Mouse (Mus musculus): ENCODE measurements around the gene Bmp2k. TPM values are rescaled to one million over a fixed set of nuclear protein-coding genes. Genes with fewer than 3 reads are reported as not detected.

Gene Bmp2k
- polyA plus RNA-seq, 1 experiment from 2014 or later, result 7.9 TPM

- H3K27me3 ChIP-seq, result no peaks in the 10 kb centered on the region
- no peak overlapping the region for H3K4me3 ChIP-seq
- no peak overlapping the region for H3K27ac ChIP-seq
- H3K4me1 ChIP-seq, result no peaks in the 10 kb centered on the region
- no peak overlapping the region for H3K4me2 ChIP-seq (replicated peaks)
- ATAC-seq (ENCODE audit: low FRiP score, low read depth), result no peak
- 56% methylated on average over 12 of the region's 13 CpGs for WGBS
- H3K9me3 ChIP-seq, result no peaks in the 10 kb centered on the region
- no peak overlapping the region for H3K9ac ChIP-seq
- H3K36me3 ChIP-seq, result peaks cover 36% of the 10 kb centered on the region
Measured at GRCm38 (mm10) chr5:97095335-97095734, 97.8 kb downstream of the Bmp2k start.

DNA sequence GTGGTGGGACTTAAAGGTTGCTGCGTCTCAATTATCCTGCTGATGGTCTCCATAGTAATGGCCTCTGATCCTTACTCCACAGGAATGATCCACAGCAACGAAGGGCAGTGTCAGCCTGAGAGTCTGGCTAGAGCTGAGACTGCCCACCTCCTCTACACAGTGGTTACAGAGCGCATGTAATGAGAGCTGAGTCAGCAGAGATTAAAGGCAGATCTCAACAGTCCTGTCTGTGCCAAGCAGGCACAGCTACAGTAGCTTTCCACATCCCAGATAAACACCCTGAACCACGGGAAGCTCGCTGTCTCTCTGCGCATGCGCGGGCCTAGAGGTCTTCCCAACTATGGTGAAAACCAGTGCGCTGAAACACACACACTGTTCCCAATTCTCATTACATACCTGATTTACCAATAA is 100.1 kb downstream of the Bmp2k start:
- WGBS, result 72% methylated on average over 9 of the region's 9 CpGs
- ATAC-seq (ENCODE audit: low FRiP score, low read depth), result no peak

DNA sequence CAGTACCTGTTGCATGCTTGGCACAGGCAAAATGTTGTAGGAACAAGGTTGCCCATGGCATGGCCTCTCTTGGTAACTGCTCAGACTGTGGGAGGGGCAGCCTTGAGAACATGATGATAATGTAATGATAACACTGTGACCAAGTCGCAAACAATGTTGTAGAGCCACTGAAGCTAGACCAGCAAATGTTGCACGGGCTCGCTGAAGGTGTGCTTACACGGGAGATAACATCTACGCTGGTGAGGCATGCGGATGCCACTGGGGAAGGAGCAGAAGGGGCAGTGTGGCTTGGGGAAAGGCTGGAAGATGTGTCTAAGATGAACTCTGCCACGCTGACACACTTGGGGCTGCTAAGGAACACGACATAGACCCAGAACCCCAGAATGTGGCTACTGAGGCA is 102.5 kb downstream of the Bmp2k start:
- 93% methylated on average over 8 of the region's 8 CpGs for WGBS
- no peak for ATAC-seq (ENCODE audit: low FRiP score, low read depth)
- Histone ChIP-seq H3K36me3 (peaks cover 37% of the 10 kb centered on the region), H3K9me3 (no peaks in the 10 kb centered on the region), H3K4me3 (no peak overlapping the region), H3K4me1 (no peaks in the 10 kb centered on the region), H3K27ac (no peak overlapping the region), H3K9ac (no peak overlapping the region), H3K4me2 (replicated peaks) (no peak overlapping the region), H3K27me3 (no peaks in the 10 kb centered on the region)

More for the DNA sequence above, 100.1 kb downstream of the Bmp2k start:
- Histone ChIP-seq H3K4me1 (no peaks in the 10 kb centered on the region), H3K9me3 (no peaks in the 10 kb centered on the region), H3K27me3 (no peaks in the 10 kb centered on the region), H3K36me3 (peaks cover 44% of the 10 kb centered on the region), H3K27ac (no peak overlapping the region), H3K9ac (no peak overlapping the region), H3K4me2 (replicated peaks) (no peak overlapping the region), H3K4me3 (no peak overlapping the region)

DNA sequence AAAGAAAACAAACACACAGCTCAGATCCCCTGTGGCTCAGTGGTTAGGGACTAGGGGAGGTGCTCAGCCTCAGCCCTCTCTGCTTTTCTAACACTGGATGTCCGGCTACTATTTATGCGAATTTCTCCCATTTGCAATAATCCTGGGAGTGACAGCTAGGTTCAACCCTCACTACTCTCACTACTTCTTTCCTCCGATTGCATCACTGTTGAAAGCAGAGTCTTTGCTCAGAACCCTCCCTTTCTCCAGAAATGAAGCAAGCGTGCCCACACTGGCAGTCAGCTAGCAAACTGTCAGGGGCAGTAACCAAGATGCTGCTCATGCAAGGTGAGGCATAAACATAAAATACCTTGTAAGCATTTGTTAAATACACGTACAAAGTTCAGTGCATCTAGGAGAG is 110.8 kb downstream of the Bmp2k start:
- ATAC-seq (ENCODE audit: low FRiP score, low read depth), result no peak

DNA sequence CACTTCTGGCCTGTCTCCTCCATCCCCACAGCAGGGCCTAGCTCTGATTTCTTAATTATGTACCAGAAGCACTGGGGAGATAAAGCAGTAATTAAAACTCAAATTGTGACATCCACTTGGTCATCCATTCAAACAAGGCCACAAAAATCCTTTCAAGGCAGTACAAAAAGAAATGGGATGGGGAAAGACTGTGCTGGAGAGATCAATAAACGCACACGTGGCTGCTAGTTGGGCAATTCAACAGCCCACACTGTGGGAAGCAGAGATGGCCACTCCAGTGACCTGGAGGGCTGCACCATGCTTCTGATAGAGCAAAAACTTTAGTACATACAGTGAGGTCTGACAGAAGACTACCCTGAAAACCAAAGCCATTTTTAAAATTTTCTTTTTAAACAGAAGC is 112.6 kb downstream of the Bmp2k start:
- Histone ChIP-seq H3K9ac (no peak overlapping the region; the same call in 1 of the 2 replicates), H3K4me1 (peaks cover 16% of the 10 kb centered on the region), H3K27ac (no peak overlapping the region), H3K4me3 (peak overlapping the region; percentile 71), H3K9me3 (no peaks in the 10 kb centered on the region), H3K36me3 (peaks cover 12% of the 10 kb centered on the region; the same call in 1 of the 2 replicates), H3K27me3 (no peaks in the 10 kb centered on the region), H3K4me2 (replicated peaks) (peak overlapping the region; percentile 69)
- ATAC-seq (ENCODE audit: low FRiP score, low read depth), result no peak
- 31% methylated on average over 2 of the region's 2 CpGs for WGBS

More for the DNA sequence above, 110.8 kb downstream of the Bmp2k start:
- Histone ChIP-seq H3K36me3 (peaks cover 12% of the 10 kb centered on the region; the same call in 1 of the 2 replicates), H3K9ac (no peak overlapping the region), H3K27ac (no peak overlapping the region), H3K27me3 (no peaks in the 10 kb centered on the region), H3K4me1 (peaks cover 16% of the 10 kb centered on the region), H3K4me2 (replicated peaks) (no peak overlapping the region), H3K9me3 (no peaks in the 10 kb centered on the region), H3K4me3 (no peak overlapping the region)
- 90% methylated on average over 5 of the region's 5 CpGs for WGBS

DNA sequence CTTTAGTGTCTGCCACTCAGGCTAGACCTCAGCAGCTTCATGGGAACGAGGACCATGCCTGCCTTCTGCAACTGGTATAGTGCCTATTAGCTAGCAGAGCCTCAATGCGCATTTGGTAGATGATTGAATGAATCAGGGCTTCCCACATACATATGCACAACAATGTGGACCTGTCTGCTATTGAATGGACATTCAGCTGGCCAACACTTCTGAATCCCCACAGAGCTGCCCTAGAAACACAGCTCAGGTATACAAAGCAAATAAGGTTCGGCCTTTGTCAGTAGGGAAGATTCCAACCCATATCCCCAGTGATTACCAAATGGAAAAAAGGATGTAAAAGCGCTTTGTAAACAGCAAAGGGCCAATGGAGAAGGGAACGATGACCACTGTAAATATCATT is 113.2 kb downstream of the Bmp2k start:
- H3K9ac ChIP-seq, result peak overlapping the region; percentile 73
- 14% methylated on average over 5 of the region's 5 CpGs for WGBS
- no peaks in the 10 kb centered on the region for H3K27me3 ChIP-seq
- peaks cover 12% of the 10 kb centered on the region; the same call in 1 of the 2 replicates for H3K36me3 ChIP-seq
- H3K4me2 ChIP-seq (replicated peaks), result peak overlapping the region; percentile 69
- H3K27ac ChIP-seq, result no peak overlapping the region
- peaks cover 16% of the 10 kb centered on the region for H3K4me1 ChIP-seq
- H3K9me3 ChIP-seq, result no peaks in the 10 kb centered on the region
- no peak for ATAC-seq (ENCODE audit: low FRiP score, low read depth)
- H3K4me3 ChIP-seq, result peak overlapping the region; percentile 71

DNA sequence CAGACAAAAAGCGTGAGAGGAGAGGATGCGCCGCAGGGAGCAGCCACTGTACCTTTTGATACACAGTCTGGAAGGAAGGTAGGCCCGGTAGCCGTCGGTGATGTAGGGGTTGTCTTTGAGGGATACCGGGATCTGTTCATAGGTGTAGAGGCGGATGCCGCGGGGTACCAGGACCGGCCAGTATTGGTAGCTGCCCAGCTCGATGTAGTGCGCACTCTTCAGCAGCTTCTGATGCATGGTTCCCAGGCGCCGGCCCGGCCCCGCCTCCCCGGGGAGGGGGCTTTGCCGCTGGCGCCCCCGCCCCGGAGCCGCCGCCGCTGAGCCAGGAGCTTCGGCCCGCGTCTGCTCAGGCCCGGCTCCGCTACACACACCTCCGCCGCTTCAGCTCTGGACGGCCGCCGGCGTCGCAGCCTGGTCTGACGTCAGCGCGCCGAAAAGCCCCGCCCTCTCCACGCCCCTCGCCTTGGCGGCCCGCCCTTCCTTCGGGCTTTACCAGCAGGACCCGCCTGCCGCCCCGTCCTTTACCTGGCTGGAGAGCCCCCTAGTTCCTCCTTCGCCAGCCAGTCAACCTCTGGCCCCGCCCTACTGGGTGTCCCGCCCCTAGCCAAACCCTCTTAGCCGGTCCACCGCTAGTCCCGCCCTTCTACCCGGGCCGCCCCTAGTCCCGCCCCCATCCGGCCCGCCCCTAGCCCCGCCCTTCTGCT is 113.9 kb downstream of the Bmp2k start, which contains the start of gene Paqr3:
Gene Paqr3 (minus strand): TSS at position 390 of the 704 bp plus-strand sequence.
- Histone ChIP-seq H3K9ac (peak within 1 kb of the TSS; percentile 73), H3K9me3 (no peaks in the 10 kb centered on the region), H3K4me2 (replicated peaks) (peak within 1 kb of the TSS; percentile 69), H3K4me3 (peak within 1 kb of the TSS; percentile 71), H3K36me3 (peaks cover 11% of the 10 kb centered on the region; the same call in 1 of the 2 replicates), H3K27me3 (no peaks in the 10 kb centered on the region), H3K4me1 (peaks cover 16% of the 10 kb centered on the region), H3K27ac (no peak within 1 kb of the TSS)
- ATAC-seq (ENCODE audit: low FRiP score, low read depth), result peak; percentile 98
- WGBS, result under 1% methylated on average over 60 of the region's 62 CpGs

DNA sequence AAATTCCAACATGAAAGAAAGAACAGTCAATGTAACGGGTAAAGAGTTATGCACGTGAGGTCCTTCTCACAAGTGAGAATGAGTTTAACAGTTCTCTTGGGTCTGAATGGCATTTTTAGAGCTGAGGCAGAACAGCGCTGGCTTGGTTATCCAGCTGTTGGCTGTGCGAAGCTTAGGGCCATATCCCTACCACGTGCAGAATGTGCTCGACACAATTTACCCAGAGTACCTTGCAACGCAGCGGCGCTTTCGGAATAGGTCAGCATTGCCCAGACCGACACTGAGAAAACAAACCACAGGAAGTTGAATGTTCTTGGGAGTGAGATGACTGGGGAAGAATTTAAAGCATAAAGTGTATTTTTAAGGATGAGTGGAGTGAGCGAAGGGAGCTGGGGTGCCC is 127.5 kb downstream of the Bmp2k start:
- Histone ChIP-seq H3K9ac (no peak overlapping the region), H3K4me2 (replicated peaks) (no peak overlapping the region), H3K27ac (no peak overlapping the region), H3K9me3 (no peaks in the 10 kb centered on the region), H3K36me3 (no peaks in the 10 kb centered on the region), H3K27me3 (peaks cover 13% of the 10 kb centered on the region; the same call in 1 of the 2 replicates), H3K4me1 (0 out of 2 replicates have a peak, but pooled peaks cover 5% of the 10 kb centered on the region), H3K4me3 (no peak overlapping the region)
- 49% methylated on average over 12 of the region's 12 CpGs for WGBS
- peak; percentile 67; the same call in 1 of the 2 replicates for ATAC-seq (ENCODE audit: low FRiP score, low read depth)

- Histone ChIP-seq H3K4me2 (replicated peaks) (no peak overlapping the region), H3K36me3 (no peaks in the 10 kb centered on the region), H3K27ac (no peak overlapping the region), H3K4me3 (no peak overlapping the region), H3K27me3 (peaks cover 13% of the 10 kb centered on the region; the same call in 1 of the 2 replicates), H3K9ac (no peak overlapping the region), H3K4me1 (0 out of 2 replicates have a peak, but pooled peaks cover 5% of the 10 kb centered on the region), H3K9me3 (no peaks in the 10 kb centered on the region)
- WGBS, result 66% methylated on average over 10 of the region's 10 CpGs
- peak; percentile 28; the same call in 1 of the 2 replicates for ATAC-seq (ENCODE audit: low FRiP score, low read depth)
Measured at GRCm38 (mm10) chr5:97125459-97125970, 128.0 kb downstream of the Bmp2k start.

DNA sequence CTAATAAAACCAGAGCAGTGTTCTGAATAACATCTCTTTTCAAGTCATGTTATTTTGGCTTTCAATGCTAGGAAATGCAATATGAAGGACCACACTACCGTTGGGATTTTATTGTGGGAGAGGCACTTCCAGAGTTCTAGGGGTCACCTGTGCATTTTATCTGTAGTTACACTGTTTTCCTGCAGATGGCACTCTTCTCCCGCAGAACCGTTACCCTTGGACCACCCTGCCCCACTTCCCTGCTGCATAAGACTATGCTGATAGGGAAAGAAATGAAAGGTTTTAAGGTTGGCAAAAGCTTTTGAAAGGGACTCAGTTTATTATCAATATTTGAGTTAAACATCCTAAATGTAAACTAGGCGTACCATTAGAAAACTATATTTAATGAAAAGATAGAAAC is 128.5 kb downstream of the Bmp2k start:
- Histone ChIP-seq H3K27me3 (peaks cover 13% of the 10 kb centered on the region; the same call in 1 of the 2 replicates), H3K9me3 (no peaks in the 10 kb centered on the region), H3K27ac (no peak overlapping the region), H3K4me3 (no peak overlapping the region), H3K9ac (no peak overlapping the region), H3K4me1 (0 out of 2 replicates have a peak, but pooled peaks cover 5% of the 10 kb centered on the region), H3K4me2 (replicated peaks) (no peak overlapping the region), H3K36me3 (no peaks in the 10 kb centered on the region)
- 14% methylated on average over 4 of the region's 4 CpGs for WGBS
- ATAC-seq (ENCODE audit: low FRiP score, low read depth), result peak; percentile 75; the same call in 1 of the 2 replicates

DNA sequence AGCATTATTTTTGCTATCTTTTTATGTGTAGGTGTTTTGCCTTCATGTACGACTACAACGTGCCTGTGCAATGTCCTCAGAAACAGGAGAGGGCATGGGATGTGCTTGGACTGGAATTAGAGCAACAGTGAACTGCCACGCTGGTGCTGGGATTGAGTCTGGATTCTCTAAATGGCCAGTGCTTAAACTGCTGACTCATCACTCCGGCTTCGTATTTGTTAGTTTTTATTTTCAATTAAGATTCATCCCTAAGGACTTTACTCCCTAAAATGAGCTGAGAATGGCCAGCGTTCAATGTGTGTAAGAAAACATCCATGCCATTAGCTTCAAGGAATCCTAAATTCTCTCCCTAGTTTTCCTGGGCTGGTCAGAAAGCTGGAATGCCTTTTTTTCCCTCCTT is 129.8 kb downstream of the Bmp2k start:
- Histone ChIP-seq H3K9ac (no peak overlapping the region), H3K4me3 (no peak overlapping the region), H3K4me2 (replicated peaks) (no peak overlapping the region), H3K27ac (no peak overlapping the region), H3K9me3 (no peaks in the 10 kb centered on the region), H3K4me1 (0 out of 2 replicates have a peak, but pooled peaks cover 5% of the 10 kb centered on the region), H3K36me3 (no peaks in the 10 kb centered on the region), H3K27me3 (peaks cover 13% of the 10 kb centered on the region; the same call in 1 of the 2 replicates)
- 84% methylated on average over 6 of the region's 6 CpGs for WGBS
- no peak for ATAC-seq (ENCODE audit: low FRiP score, low read depth)
